Mouse (Mus musculus) small intestine, adult 2 months (tissue): ENCODE results near the gene Tspyl1. TPM values are rescaled to one million over a fixed set of nuclear protein-coding genes. Genes with fewer than 3 reads are reported as not detected.
A peak's percentile ranks its signal among the peaks of the same experiment; 100 is the strongest.

Experiments used
- H3K27ac ChIP-seq: fragments of 200-500 bp; 2 replicates; pipeline ENCODE4 v1.5.1; 2012; ENCODE audit warnings: low read depth, low read length, control low read depth, inconsistent platforms; ENCODE audit not compliant: insufficient read depth
- H3K27me3 ChIP-seq: fragments of 200-500 bp; 2 replicates; pipeline ENCODE4 v1.6.1; 2012; ENCODE audit warnings: mild to moderate bottlenecking, moderate library complexity, low read length, inconsistent platforms; ENCODE audit not compliant: control insufficient read depth, insufficient read depth
- H3K36me3 ChIP-seq: fragments of 200-500 bp; 2 replicates; pipeline ENCODE4 v1.6.1; 2012; ENCODE audit warnings: mild to moderate bottlenecking, low read length, control low read depth, inconsistent platforms; ENCODE audit not compliant: control insufficient read depth, insufficient read depth
- H3K4me1 ChIP-seq: fragments of 200-500 bp; 2 replicates; pipeline ENCODE4 v1.6.1; 2012; ENCODE audit warnings: low read length, inconsistent platforms, mixed read lengths; ENCODE audit not compliant: control insufficient read depth, insufficient read depth, insufficient read length
- H3K4me3 ChIP-seq: fragments of 200-500 bp; 2 replicates; pipeline ENCODE4 v1.5.1; 2012; ENCODE audit warnings: low read depth, mild to moderate bottlenecking, control low read depth, inconsistent platforms, low read length, moderate library complexity
- CTCF ChIP-seq: fragments of 200-500 bp; IDR thresholded peaks from 2 replicates; pipeline ENCODE4 v1.5.1; 2012; ENCODE audit warnings: low read depth, mild to moderate bottlenecking, control low read depth, inconsistent platforms, low read length, moderate library complexity, mixed read lengths; ENCODE audit not compliant: insufficient replicate concordance, insufficient read length; ENCODE audit errors: extremely low read depth
- POLR2A ChIP-seq: fragments of 200-500 bp; IDR thresholded peaks from 2 replicates; pipeline ENCODE4 v1.6.1; 2012; ENCODE audit warnings: low read depth, mild to moderate bottlenecking, control low read depth, inconsistent platforms, low read length, moderate library complexity
- WGBS: fragments of 180-500 bp; shearing (Covaris S2); methylation state at CpG from one replicate; pipeline ENCODE4 v1.1.7; 2018; 5-methylcytosine and 5-hydroxymethylcytosine counted together
- polyA plus RNA-seq: library from polyadenylated mRNA; depleted of rRNA; stranded (reverse); fragments of >200 nt; gene quantifications from 2 replicates; pipeline ENCODE4 v1.2.3, GENCODE M21; 2012

The Tspyl1 gene
- polyA plus RNA-seq, 1 experiment = 16.6 TPM

- no peak for TF ChIP-seq CTCF
- no peak for TF ChIP-seq POLR2A
- no peaks in the 10 kb centered on the region for H3K36me3 ChIP-seq
- 14% methylated on average over 13 of the region's 13 CpGs for WGBS
- H3K4me3 ChIP-seq = no peak overlapping the region
- H3K27me3 ChIP-seq = no peaks in the 10 kb centered on the region
- peaks cover 5% of the 10 kb centered on the region; the same call in 1 of the 2 replicates for H3K4me1 ChIP-seq
- H3K27ac ChIP-seq = no peak overlapping the region
Observed at GRCm38 (mm10) chr10:34280591-34281175, 1.3 kb upstream of the Tspyl1 start.

GRCm38 (mm10) chr10:34281211-34281961 is 604 bp upstream of the Tspyl1 start:
- peak overlapping the region; percentile 92 for H3K4me3 ChIP-seq
- peaks cover 5% of the 10 kb centered on the region; the same call in 1 of the 2 replicates for H3K4me1 ChIP-seq
- no peaks in the 10 kb centered on the region for H3K27me3 ChIP-seq
- peak overlapping the region; percentile 42; the same call in 1 of the 2 replicates for H3K27ac ChIP-seq
- 11% methylated on average over 14 of the region's 14 CpGs for WGBS
- TF ChIP-seq POLR2A (no peak), CTCF (no peak)
- H3K36me3 ChIP-seq = no peaks in the 10 kb centered on the region

- peak overlapping the region; percentile 92 for H3K4me3 ChIP-seq
- WGBS = 1% methylated on average over 47 of the region's 47 CpGs
- no peak for TF ChIP-seq CTCF
- no peak for TF ChIP-seq POLR2A
Observed at GRCm38 (mm10) chr10:34282420-34283238, 639 bp downstream of the Tspyl1 start.

DNA sequence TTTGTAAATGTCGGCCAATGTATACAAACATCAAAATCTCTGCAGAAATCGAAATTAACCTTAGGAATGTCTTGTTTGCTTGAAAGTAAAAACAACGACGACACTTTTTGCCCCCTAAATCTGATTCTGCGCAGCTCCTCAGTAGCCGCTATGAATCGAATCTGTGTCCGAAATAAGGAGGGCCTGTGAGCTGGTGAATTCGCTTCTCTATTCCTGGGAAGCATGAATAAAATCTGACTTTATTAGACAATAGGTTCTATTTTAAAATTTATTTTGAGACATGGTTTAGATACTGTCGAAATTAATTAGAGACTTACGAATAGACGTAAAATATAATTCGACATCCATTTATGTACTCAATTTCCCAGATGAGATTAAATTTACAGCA is 14.9 kb downstream of the Tspyl1 start:
- no peak overlapping the region for H3K27ac ChIP-seq
- no peaks in the 10 kb centered on the region for H3K27me3 ChIP-seq
- 7% methylated on average over 13 of the region's 13 CpGs for WGBS
- no peaks in the 10 kb centered on the region for H3K36me3 ChIP-seq
- no peak overlapping the region; the same call in 1 of the 2 replicates for H3K4me3 ChIP-seq
- peaks cover 14% of the 10 kb centered on the region for H3K4me1 ChIP-seq
- TF ChIP-seq CTCF (no peak), POLR2A (no peak)

More at GRCm38 (mm10) chr10:34282420-34283238, 639 bp downstream of the Tspyl1 start:
- peaks cover 5% of the 10 kb centered on the region; the same call in 1 of the 2 replicates for H3K4me1 ChIP-seq
- H3K27ac ChIP-seq = peak overlapping the region; percentile 71
- peaks cover 4% of the 10 kb centered on the region; the same call in 1 of the 2 replicates for H3K36me3 ChIP-seq
- no peaks in the 10 kb centered on the region for H3K27me3 ChIP-seq

GRCm38 (mm10) chr10:34297299-34297979 is 15.4 kb downstream of the Tspyl1 start, which contains the start of gene Tspyl4:
Gene Tspyl4, plus strand, starts transcription at chr10:34297442.
- H3K4me3 ChIP-seq = peak within 1 kb of the TSS; percentile 91
- peak within 1 kb of the TSS; percentile 74 for H3K27ac ChIP-seq
- H3K27me3 ChIP-seq = no peaks in the 10 kb centered on the region
- WGBS = 1% methylated on average over 38 of the region's 38 CpGs
- TF ChIP-seq POLR2A (peak; percentile 52), CTCF (no peak)
- H3K36me3 ChIP-seq = 0 out of 2 replicates have a peak, but pooled peaks cover 2% of the 10 kb centered on the region
- peaks cover 14% of the 10 kb centered on the region for H3K4me1 ChIP-seq

DNA sequence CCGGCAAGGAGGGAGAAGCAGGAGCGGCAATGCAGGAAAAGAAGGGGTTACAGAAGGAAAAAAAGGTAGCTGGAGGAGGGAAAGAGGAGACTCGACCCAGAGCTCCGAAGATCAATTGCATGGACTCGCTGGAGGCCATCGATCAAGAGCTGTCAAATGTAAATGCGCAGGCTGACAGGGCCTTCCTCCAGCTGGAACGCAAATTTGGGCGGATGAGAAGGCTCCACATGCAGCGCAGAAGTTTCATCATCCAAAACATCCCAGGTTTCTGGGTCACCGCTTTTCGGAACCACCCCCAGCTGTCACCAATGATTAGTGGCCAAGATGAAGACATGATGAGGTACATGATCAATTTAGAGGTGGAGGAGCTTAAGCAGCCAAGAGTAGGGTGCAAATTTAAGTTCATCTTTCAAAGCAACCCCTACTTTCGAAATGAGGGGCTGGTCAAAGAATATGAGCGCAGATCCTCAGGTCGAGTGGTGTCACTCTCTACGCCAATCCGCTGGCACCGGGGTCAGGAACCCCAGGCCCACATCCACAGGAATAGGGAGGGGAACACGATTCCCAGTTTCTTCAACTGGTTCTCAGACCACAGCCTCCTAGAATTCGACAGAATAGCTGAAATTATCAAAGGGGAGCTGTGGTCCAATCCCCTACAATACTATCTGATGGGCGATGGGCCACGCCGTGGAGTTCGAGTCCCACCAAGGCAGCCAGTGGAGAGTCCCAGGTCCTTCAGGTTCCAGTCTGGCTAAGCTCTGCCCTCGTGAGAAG is 16.2 kb downstream of the Tspyl1 start:
- H3K27ac ChIP-seq = peak overlapping the region; percentile 74; the same call in 1 of the 2 replicates
- WGBS = 49% methylated on average over 25 of the region's 25 CpGs
- H3K4me1 ChIP-seq = peaks cover 14% of the 10 kb centered on the region
- H3K27me3 ChIP-seq = no peaks in the 10 kb centered on the region
- H3K4me3 ChIP-seq = peak overlapping the region; percentile 91
- TF ChIP-seq POLR2A = no peak
- no peak for TF ChIP-seq CTCF
- 0 out of 2 replicates have a peak, but pooled peaks cover 2% of the 10 kb centered on the region for H3K36me3 ChIP-seq
